Mouse (Mus musculus) spleen, postnatal 10 days (tissue): ENCODE results near the gene Axin1.
"Not testable (repeated sequence)": the region's sequence is repeated elsewhere in the genome, so short reads cannot be mapped to it uniquely, and the experiment has no call there.

Experiments used
- DNase-seq, 2 experiments: peaks; one replicate each; pipeline ENCODE4 v3.0.0; 2021 to 2022; ENCODE audit warnings: low spot score in 2 of 2

Axin1 gene

GRCm38 (mm10) chr17:26188091-26188805, 49.8 kb downstream of the Axin1 start:
- no peak for DNase-seq

GRCm38 (mm10) chr17:26191486-26191885, 53.0 kb downstream of the Axin1 start:
- not testable (repeated sequence) for DNase-seq

DNA sequence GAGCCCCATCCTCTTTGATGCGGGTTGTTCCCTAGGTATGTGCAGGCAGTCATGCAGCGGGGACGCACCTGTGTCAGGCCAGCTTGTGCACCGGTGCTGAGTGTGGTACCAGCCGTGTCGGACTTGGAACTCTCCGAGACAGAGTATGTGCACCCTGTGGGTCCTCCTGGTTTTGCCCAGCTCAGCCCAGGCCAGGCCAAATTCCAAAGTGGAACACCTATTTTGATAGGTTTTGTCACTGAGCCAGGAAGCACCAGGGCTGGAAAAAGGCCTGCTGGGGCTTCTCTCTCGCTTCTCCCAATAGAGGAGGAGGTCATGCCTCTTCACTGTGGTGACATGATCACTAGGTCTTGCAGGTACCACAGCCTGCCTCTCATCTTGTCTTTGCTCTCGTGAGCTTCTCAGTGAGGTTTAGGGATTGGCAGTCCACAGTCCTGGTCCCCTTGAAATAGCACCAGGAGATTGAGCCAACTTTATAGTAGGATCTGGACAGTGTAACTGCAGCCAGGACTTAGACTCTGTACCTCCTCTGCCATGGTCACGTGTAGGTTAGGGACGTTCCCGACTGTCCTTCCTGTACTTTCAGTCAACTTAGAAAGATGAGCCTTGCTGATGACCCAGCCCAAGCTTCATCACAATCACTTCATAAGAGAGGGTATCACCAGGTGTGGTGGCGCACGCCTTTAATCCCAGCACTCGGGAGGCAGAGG, 54.1 kb downstream of the Axin1 start:
- DNase-seq = no peak

DNA sequence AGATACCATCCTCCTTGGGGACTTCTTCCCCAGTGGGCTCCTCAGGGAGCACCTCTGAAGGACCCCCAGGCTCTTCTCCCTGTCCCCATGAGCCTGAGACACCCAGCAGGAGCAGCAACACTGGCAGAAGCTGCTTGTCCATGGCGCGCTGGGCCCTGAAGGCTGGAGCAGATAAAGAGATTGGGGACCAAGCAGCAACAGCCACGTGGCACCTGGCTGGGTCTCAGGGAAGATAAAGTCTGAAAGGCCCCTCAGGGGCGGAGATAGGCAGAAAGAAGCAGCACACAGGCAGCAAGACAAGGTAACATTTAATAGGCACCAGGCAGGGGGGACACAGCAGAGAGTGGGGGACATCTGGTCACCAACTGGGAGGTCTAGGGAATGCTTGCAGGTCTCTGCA, 60.4 kb downstream of the Axin1 start, which contains the start of gene Pdia2:
Gene Pdia2 (minus strand): TSS at position 196 of the 400 bp plus-strand sequence.
- DNase-seq = peak; percentile 54 to 68

- peak; percentile 40 to 51 for DNase-seq
These were observed 62.6 kb downstream of the Axin1 start for GRCm38 (mm10) chr17:26200831-26201705.

- peak; percentile 32 to 51 for DNase-seq
These were observed 63.5 kb downstream of the Axin1 start for GRCm38 (mm10) chr17:26201998-26202397.

DNA sequence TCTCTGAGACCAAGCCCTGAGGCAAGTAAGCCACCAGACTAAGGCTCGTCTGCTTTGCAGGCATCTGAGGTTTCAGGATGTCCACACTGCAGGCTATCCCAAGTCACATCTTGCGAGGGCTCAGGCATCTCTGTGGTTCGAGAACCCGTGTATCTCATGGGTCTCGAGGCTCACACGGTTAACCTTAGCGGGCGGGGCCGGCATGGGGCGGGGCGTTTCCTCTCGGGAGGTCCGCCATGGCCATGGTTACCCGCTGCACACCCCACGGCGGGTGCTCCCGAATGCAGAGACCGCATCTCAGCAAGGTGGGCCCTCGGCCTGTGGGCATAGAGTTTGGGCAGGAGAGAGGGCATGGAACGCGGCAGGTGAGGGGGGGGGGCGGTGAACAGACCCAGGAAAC, 64.2 kb downstream of the Axin1 start, which contains the start of gene Rgs11:
Gene Rgs11 (plus strand): TSS at position 215 of the 400 bp plus-strand sequence.
- DNase-seq = peak; percentile 47 to 78

DNA sequence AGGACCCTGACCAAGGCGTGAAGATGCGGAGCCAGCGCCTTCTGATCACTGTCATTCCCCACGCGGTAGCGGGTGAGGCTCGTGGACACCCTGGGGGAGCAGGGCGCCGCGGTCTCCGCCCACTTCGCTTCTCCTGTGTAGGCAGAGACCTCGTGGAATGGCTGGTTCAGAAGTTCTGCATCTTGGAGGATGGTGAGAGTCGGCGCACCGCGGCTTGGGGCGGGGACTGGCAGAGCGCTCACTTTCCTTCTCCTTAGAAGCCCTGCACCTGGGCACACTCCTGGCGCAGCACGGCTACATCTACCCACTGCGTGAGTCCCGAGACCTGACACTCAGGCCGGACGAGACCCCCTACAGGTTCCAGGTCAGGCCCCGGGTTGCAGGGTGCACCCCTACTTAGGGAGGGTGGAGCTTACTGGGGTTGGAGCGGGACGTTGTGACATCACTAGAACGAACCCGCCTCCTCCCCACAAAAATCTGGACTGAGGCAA, 64.9 kb downstream of the Axin1 start:
- peak; percentile 34 to 53 for DNase-seq

DNA sequence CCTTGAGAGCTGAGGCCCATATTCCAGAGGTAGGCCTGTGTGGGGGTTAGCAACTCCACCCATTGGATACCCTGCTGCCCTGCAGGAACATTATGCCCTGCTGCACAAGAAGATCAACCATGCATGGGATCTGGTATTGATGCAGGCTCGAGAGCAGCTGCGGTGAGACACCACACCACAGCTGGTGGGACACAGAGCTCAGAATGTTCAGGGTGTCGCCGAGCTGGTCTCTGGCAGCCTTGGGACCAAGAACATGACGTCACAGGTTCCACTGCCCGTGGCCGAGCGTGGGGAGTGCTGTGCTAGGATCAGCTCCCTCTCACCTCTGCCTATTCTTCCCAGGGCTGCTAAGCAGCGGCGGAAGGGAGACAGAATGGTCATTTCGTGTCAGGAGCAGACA, 66.3 kb downstream of the Axin1 start:
- DNase-seq = no peak

- no peak for DNase-seq
These were observed 67.9 kb downstream of the Axin1 start for GRCm38 (mm10) chr17:26206392-26206791.

GRCm38 (mm10) chr17:26207686-26208085, 69.2 kb downstream of the Axin1 start, which contains the start of gene Arhgdig:
Gene Arhgdig (minus strand): TSS chr17:26207786.
- DNase-seq = no peak

GRCm38 (mm10) chr17:26212241-26212640, 73.8 kb downstream of the Axin1 start:
- DNase-seq = no peak

DNA sequence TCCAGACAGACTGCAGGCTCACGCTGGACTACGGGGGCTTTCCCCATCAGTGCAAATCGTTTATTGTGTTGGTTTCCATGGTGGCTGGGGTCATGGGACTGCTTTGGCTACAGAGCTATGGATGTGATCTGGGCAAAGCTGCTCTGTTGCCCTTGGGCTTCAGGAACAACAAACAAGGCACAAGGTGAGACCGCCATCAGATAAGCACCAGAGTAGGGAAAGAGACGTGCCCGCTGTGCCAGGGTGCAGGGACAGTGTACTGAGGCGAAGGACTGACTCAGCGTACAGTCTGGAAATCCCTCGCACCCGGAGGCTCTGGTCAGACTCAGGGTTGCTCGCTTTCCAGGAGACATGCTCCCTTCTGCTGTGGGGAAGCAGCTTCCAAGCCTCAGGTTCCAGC, 74.2 kb downstream of the Axin1 start:
- DNase-seq = no peak

GRCm38 (mm10) chr17:26221508-26221907, 83.0 kb downstream of the Axin1 start:
- DNase-seq = no peak

GRCm38 (mm10) chr17:26225150-26225549, 86.7 kb downstream of the Axin1 start:
- no peak for DNase-seq

GRCm38 (mm10) chr17:26229776-26230175, 91.3 kb downstream of the Axin1 start:
- DNase-seq = no peak

DNA sequence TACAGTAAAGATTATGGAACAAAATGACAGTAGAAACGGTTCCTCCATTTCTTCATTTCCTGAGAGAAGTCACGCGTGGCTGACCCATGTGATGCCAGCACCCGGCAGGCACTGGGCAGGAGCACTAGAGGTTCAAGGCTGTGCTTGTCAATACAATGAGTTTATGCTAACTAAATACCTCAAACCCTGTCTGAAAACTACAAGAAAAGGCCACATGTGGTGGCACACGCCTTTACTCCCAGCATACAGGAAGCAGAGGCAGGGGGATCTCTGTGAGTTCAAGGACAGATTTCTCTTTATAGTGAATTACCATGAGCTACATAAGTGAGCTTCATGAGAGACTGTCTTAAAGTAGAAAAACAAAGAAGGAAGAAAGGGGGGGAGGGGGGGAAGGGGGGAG, 92.7 kb downstream of the Axin1 start:
- no peak for DNase-seq

- peak in 1 of 2 experiments; percentile 48 for DNase-seq
These were observed 94.4 kb downstream of the Axin1 start for GRCm38 (mm10) chr17:26232863-26233262.

DNA sequence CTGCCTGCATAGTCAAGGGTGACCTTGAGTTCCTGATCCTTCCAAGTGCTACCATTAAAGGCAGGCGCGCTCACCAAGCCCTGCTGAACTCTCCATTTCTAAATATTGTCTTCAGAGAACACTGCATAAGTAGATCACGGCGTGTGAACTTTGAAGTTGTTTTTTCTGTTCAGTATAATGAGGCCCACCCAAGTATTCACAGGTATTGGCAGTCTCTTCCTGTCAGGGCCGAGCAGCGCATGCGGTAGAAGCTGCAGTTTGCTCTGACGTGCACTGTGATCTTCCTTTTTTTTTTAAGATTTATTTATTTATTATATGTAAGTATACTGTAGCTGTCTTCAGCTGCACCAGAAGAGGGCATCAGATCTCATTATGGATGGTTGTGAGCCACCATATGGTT, 95.9 kb downstream of the Axin1 start:
- no peak for DNase-seq

- DNase-seq = no peak
These were observed 96.8 kb downstream of the Axin1 start for GRCm38 (mm10) chr17:26235077-26235815.

DNA sequence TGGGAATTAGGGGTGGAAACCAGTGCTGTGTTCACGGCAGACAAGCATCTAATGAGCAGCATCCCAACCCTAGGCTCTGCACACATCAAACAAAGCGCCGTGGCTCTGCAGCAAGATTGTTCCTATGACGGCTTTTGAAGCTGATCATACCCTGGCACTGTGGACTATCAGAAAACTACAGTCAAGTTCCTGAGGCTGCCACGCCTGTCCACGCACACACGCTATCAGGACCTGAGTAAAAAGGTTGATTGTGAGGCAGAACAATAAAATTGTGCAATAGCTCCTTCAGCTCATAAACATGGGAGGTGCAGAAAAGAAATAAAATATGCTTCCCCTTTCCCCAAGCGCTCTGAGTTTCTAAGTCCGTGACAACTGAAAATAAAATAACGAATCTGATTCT, 99.2 kb downstream of the Axin1 start:
- no peak for DNase-seq
